Mouse (Mus musculus): ENCODE data around the gene Pdcd7.

The Pdcd7 gene

GRCm38 (mm10) chr9:65394360-65394759, 48.5 kb downstream of the Pdcd7 start:
- no peak for DNase-seq (ENCODE audit: low read depth, low spot score)

GRCm38 (mm10) chr9:65398279-65398678, 52.4 kb downstream of the Pdcd7 start, which contains the start of gene Rasl12:
Rasl12 (plus strand) TSS chr9:65398506.
- DNase-seq (ENCODE audit: low read depth, low spot score): peak; percentile 26

GRCm38 (mm10) chr9:65399934-65400333, 54.0 kb downstream of the Pdcd7 start:
- no peak for DNase-seq (ENCODE audit: low read depth, low spot score)

- DNase-seq (ENCODE audit: low read depth, low spot score): no peak
These were observed 58.7 kb downstream of the Pdcd7 start for GRCm38 (mm10) chr9:65404331-65405183.

- no peak for DNase-seq (ENCODE audit: low read depth, low spot score)
These were observed 59.2 kb downstream of the Pdcd7 start for GRCm38 (mm10) chr9:65405184-65405449.

- no peak for DNase-seq (ENCODE audit: low read depth, low spot score)
These were observed 61.4 kb downstream of the Pdcd7 start for GRCm38 (mm10) chr9:65407327-65407726.

- DNase-seq (ENCODE audit: low read depth, low spot score): no peak
These were observed 62.0 kb downstream of the Pdcd7 start for GRCm38 (mm10) chr9:65407861-65408260.

GRCm38 (mm10) chr9:65408871-65409295, 63.0 kb downstream of the Pdcd7 start:
- DNase-seq (ENCODE audit: low read depth, low spot score): no peak

Data from ES-CJ7 (cell line).